Mouse (Mus musculus) neural tube, embryonic 15.5 days (tissue): ENCODE measurements around the gene Aqp12. TPM values are rescaled to one million over a fixed set of nuclear protein-coding genes. Genes with fewer than 3 reads are reported as not detected.

ENCODE experiments used
- ATAC-seq: fragments of 200-750 bp; cut with Nextera tagmentation; 2 replicates; pipeline ENCODE4 v1.8.0; 2017; ENCODE audit warnings: mild to moderate bottlenecking, moderate TSS enrichment, moderate library complexity; ENCODE audit not compliant: low FRiP score
- H3K27ac ChIP-seq: fragments of 300-500 bp; sonication (generic); replicated peaks from 2 replicates; pipeline ENCODE4 v1.5.1; 2015; ENCODE audit warnings: mild to moderate bottlenecking, inconsistent platforms
- H3K27me3 ChIP-seq: fragments of 300-500 bp; sonication (generic); replicated peaks from 2 replicates; pipeline ENCODE4 v1.6.1; 2015; ENCODE audit warnings: inconsistent platforms
- H3K36me3 ChIP-seq: fragments of 300-500 bp; sonication (generic); 2 replicates; pipeline ENCODE4 v1.6.1; 2015; ENCODE audit warnings: inconsistent platforms
- H3K4me1 ChIP-seq: fragments of 300-500 bp; sonication (generic); 2 replicates; pipeline ENCODE4 v1.6.1; 2015; ENCODE audit warnings: inconsistent platforms
- H3K4me2 ChIP-seq: fragments of 300-500 bp; sonication (generic); 2 replicates; pipeline ENCODE4 v1.6.1; 2015; ENCODE audit warnings: inconsistent platforms, mild to moderate bottlenecking, moderate library complexity
- H3K4me3 ChIP-seq: fragments of 300-500 bp; sonication (generic); replicated peaks from 2 replicates; pipeline ENCODE4 v1.5.1; 2015; ENCODE audit warnings: mild to moderate bottlenecking, inconsistent platforms
- H3K9ac ChIP-seq: fragments of 300-500 bp; sonication (generic); replicated peaks from 2 replicates; pipeline ENCODE4 v1.6.1; 2015; ENCODE audit warnings: mild to moderate bottlenecking, inconsistent platforms
- H3K9me3 ChIP-seq: fragments of 300-500 bp; sonication (generic); replicated peaks from 2 replicates; pipeline ENCODE4 v1.6.1; 2016; ENCODE audit warnings: inconsistent platforms
- WGBS: fragments of 180-500 bp; shearing (Covaris S2); methylation state at CpG from one replicate; pipeline ENCODE4 v1.1.7; 2015; ENCODE audit warnings: mixed read lengths; 5-methylcytosine and 5-hydroxymethylcytosine counted together
- polyA plus RNA-seq: library from polyadenylated mRNA; unstranded; fragments of >200 nt; fragmentation: Nextera tagmentation; extraction: Ambion mirVana; gene quantifications from 2 replicates; pipeline ENCODE4 v1.2.1, GENCODE M21; 2015

The Aqp12 gene
- polyA plus RNA-seq, 1 experiment from 2014 or later, result not detected

- Histone ChIP-seq H3K4me1 (no peaks in the 10 kb centered on the region), H3K4me3 (no peak overlapping the region), H3K27me3 (no peaks in the 10 kb centered on the region), H3K36me3 (peaks cover 95% of the 10 kb centered on the region), H3K27ac (no peak overlapping the region), H3K9me3 (no peaks in the 10 kb centered on the region), H3K4me2 (no peak overlapping the region), H3K9ac (no peak overlapping the region)
- no peak for ATAC-seq
- 78% methylated on average over 4 of the region's 4 CpGs for whole genome bisulfite sequencing
Observed at GRCm38 (mm10) chr1:93020602-93021001, 14.5 kb downstream of the Aqp12 start.

DNA sequence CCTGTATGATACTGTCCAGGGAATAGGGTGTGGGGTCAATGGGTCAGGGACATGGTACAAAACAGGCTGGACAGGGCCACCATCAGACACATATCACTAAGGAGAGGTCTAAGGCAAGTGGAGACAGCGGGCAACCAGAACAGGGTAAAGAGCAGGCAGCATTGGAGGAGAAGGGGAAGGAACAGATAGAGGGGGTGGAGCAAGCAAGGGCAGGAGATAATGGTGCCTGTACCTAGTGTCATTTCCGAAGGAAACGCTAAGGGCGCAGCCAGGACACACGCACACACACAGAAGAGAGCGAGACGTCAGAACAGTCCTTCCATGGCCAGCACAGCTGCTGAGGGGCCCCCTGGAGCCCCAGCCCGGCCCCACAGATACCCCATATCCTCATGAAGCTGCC, 20.5 kb downstream of the Aqp12 start:
- H3K9ac ChIP-seq, result no peak overlapping the region
- WGBS, result 89% methylated on average over 8 of the region's 8 CpGs
- ATAC-seq, result no peak

GRCm38 (mm10) chr1:93029387-93029786, 23.3 kb downstream of the Aqp12 start:
- Histone ChIP-seq H3K9ac (no peak overlapping the region), H3K4me2 (no peak overlapping the region), H3K27me3 (no peaks in the 10 kb centered on the region), H3K9me3 (no peaks in the 10 kb centered on the region), H3K27ac (no peak overlapping the region), H3K4me1 (no peaks in the 10 kb centered on the region), H3K36me3 (peaks cover 92% of the 10 kb centered on the region), H3K4me3 (no peak overlapping the region)
- no peak for ATAC-seq
- 96% methylated on average over 10 of the region's 10 CpGs for WGBS

More for the DNA sequence above, 20.5 kb downstream of the Aqp12 start:
- Histone ChIP-seq H3K9me3 (no peaks in the 10 kb centered on the region), H3K27ac (no peak overlapping the region), H3K4me2 (no peak overlapping the region), H3K27me3 (no peaks in the 10 kb centered on the region), H3K4me1 (no peaks in the 10 kb centered on the region), H3K36me3 (peaks cover 96% of the 10 kb centered on the region), H3K4me3 (no peak overlapping the region)

DNA sequence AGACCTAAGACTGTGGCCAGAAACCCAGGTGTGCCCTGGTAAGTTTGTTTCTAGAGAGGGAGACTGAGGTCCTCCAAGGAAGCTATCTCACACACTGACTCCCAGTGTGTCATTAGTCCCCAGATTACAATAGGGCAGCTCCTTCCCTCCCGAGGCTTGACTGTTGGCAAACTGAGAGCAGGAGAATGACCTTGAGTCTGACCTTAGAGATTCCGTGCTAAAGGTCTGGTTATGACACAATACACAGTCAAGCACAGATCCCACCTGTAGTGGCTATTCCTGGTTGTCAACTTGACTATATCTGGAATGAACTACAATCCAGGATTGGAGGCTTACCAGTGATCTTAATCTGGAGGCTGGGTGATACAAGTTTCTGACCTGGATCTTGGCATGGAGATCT, 23.9 kb downstream of the Aqp12 start:
- no peaks in the 10 kb centered on the region for H3K27me3 ChIP-seq
- H3K4me2 ChIP-seq, result no peak overlapping the region
- no peaks in the 10 kb centered on the region for H3K9me3 ChIP-seq
- no peak for ATAC-seq
- H3K4me1 ChIP-seq, result no peaks in the 10 kb centered on the region
- H3K4me3 ChIP-seq, result no peak overlapping the region
- peaks cover 92% of the 10 kb centered on the region for H3K36me3 ChIP-seq
- no peak overlapping the region for H3K9ac ChIP-seq
- 81% methylated on average over 2 of the region's 2 CpGs for WGBS
- H3K27ac ChIP-seq, result no peak overlapping the region

DNA sequence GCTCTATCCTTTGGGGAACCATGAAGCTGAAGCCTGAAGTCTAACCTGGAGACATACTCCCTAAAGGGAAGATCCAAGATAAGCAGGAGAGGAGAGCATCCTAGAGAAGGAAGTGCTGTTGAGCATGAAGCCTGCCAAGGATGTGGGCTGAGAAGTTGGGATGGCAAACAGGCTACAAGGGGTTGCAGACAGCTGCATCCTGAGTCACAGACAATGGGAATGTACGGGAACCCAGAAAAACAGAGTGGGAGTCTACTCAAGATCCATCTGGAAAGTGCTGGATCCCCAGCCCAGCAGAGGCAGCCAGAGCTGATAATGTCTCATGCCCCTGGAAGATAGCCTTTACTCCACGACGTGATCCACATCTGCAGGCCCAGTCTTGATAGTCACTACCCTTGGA, 25.1 kb downstream of the Aqp12 start:
- no peak overlapping the region for H3K9ac ChIP-seq
- no peak overlapping the region for H3K27ac ChIP-seq
- H3K27me3 ChIP-seq, result no peaks in the 10 kb centered on the region
- ATAC-seq, result no peak
- no peak overlapping the region for H3K4me2 ChIP-seq
- WGBS, result 90% methylated on average over 3 of the region's 3 CpGs
- H3K36me3 ChIP-seq, result peaks cover 92% of the 10 kb centered on the region
- H3K9me3 ChIP-seq, result no peaks in the 10 kb centered on the region
- no peaks in the 10 kb centered on the region for H3K4me1 ChIP-seq
- H3K4me3 ChIP-seq, result no peak overlapping the region

- 48% methylated on average over 8 of the region's 8 CpGs for WGBS
- H3K36me3 ChIP-seq, result peaks cover 95% of the 10 kb centered on the region
- H3K4me1 ChIP-seq, result no peaks in the 10 kb centered on the region
Observed at GRCm38 (mm10) chr1:93033989-93034388, 27.9 kb downstream of the Aqp12 start.

GRCm38 (mm10) chr1:93035981-93036380, 29.8 kb downstream of the Aqp12 start:
- no peak for ATAC-seq
- Histone ChIP-seq H3K27ac (no peak overlapping the region), H3K4me3 (no peak overlapping the region), H3K9me3 (no peaks in the 10 kb centered on the region), H3K36me3 (peaks cover 96% of the 10 kb centered on the region), H3K4me1 (no peaks in the 10 kb centered on the region), H3K27me3 (no peaks in the 10 kb centered on the region), H3K9ac (no peak overlapping the region), H3K4me2 (no peak overlapping the region)
- 75% methylated on average over 4 of the region's 4 CpGs for WGBS

More at GRCm38 (mm10) chr1:93033989-93034388, 27.9 kb downstream of the Aqp12 start:
- Histone ChIP-seq H3K27me3 (no peaks in the 10 kb centered on the region), H3K9ac (no peak overlapping the region), H3K27ac (no peak overlapping the region), H3K4me2 (no peak overlapping the region), H3K9me3 (no peaks in the 10 kb centered on the region), H3K4me3 (no peak overlapping the region)
- no peak for ATAC-seq

DNA sequence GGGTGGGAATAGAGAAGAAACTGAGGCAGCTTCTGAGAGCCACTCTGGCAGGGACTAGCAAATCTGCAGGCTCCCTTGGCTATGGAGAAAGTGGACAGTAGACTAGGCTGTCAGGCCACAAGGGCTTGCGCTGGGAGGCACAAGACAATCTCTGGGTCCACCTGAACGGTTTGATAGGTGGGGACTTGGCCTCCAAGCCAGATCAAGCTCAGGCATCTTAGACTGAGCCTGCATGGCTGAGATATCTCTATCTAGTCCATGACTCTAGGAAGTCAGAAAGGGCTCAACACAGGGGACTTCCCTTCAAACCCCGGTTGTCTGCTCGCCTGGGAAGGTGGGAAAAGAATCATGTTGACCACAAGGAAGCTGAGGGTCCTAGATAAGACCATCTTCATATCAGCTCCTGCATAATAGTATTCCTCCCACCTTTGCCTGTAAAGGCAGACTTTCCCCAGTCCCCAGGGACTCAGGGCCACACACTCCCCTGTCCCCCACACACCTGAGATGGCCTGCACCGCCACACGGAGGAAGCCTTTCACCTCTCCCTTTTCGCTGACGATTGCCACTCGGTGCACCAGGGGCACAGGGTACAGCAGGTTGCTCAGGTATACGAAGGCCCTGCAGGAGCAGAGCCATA, 40.1 kb downstream of the Aqp12 start:
- H3K4me3 ChIP-seq, result no peak overlapping the region
- no peak overlapping the region for H3K4me2 ChIP-seq
- no peaks in the 10 kb centered on the region for H3K27me3 ChIP-seq
- WGBS, result 92% methylated on average over 10 of the region's 10 CpGs
- H3K9ac ChIP-seq, result no peak overlapping the region
- no peak for ATAC-seq
- H3K9me3 ChIP-seq, result no peaks in the 10 kb centered on the region
- no peak overlapping the region for H3K27ac ChIP-seq
- peaks cover 93% of the 10 kb centered on the region for H3K36me3 ChIP-seq
- no peaks in the 10 kb centered on the region for H3K4me1 ChIP-seq

GRCm38 (mm10) chr1:93050071-93050470, 43.9 kb downstream of the Aqp12 start:
- H3K27me3 ChIP-seq, result no peaks in the 10 kb centered on the region
- peaks cover 94% of the 10 kb centered on the region for H3K36me3 ChIP-seq
- no peak overlapping the region for H3K4me3 ChIP-seq
- H3K27ac ChIP-seq, result no peak overlapping the region
- ATAC-seq, result no peak
- H3K9me3 ChIP-seq, result no peaks in the 10 kb centered on the region
- WGBS, result 89% methylated on average over 3 of the region's 3 CpGs
- no peak overlapping the region for H3K9ac ChIP-seq
- no peaks in the 10 kb centered on the region for H3K4me1 ChIP-seq
- H3K4me2 ChIP-seq, result no peak overlapping the region

DNA sequence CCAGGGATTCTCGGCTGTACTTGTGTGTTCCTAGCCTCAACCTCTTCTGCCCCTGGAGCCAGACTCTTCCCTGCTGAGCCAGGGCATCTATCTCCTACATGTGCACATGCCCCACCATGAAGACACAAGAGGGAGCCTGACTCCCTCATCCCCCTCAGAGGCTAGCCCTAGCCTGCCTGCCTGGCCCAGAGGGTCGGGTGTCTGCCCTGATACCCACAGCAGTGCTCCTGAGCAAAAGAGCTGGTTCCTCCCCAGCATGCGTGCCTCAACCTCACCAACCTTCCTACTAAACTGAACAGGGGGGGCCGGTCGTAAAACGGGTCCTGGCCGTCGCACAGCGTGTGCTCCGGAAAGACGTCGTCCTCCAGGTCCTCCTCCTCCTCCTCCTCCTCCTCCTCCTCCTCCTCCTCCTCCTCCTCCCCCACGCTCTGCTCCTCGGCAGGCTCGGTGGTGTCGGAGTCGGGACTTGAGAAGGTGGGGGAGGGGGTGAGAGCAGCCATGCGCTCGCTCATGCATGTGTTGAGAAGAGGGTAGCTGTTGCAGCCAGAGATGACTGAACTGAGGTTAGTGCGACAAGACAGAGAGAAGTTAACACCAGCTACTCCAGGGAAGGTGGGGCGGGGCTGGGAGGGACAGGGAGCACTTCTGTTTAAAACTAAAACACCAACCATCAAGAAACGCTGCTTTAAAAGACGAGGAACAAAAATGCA, 45.1 kb downstream of the Aqp12 start:
- Histone ChIP-seq H3K4me1 (no peaks in the 10 kb centered on the region), H3K9me3 (no peaks in the 10 kb centered on the region), H3K27ac (no peak overlapping the region), H3K9ac (no peak overlapping the region), H3K4me3 (no peak overlapping the region), H3K27me3 (no peaks in the 10 kb centered on the region), H3K36me3 (peaks cover 96% of the 10 kb centered on the region), H3K4me2 (no peak overlapping the region)
- 36% methylated on average over 22 of the region's 23 CpGs for WGBS
- no peak for ATAC-seq
